Mouse (Mus musculus): ENCODE results near the gene Amigo1.

Gene Amigo1

GRCm38 (mm10) chr3:108186098-108187047 lies at the start of gene Amigo1:
Amigo1 (plus strand) TSS chr3:108186335.
- DNase-seq (ENCODE audit: low spot score in 2 of 2), result no peak

- no peak for DNase-seq (ENCODE audit: low spot score in 2 of 2)
Measured at GRCm38 (mm10) chr3:108139113-108139512, 47.0 kb upstream of the Amigo1 start.

GRCm38 (mm10) chr3:108140786-108141185 lies 45.3 kb upstream of the Amigo1 start:
- no peak for DNase-seq (ENCODE audit: low spot score in 2 of 2)

- DNase-seq (ENCODE audit: low spot score in 2 of 2), result peak; percentile 82 to 85
Measured at GRCm38 (mm10) chr3:108145534-108146445, 40.3 kb upstream of the Amigo1 start, which contains the start of gene Gnai3. Gnai3 (minus strand) TSS chr3:108146146.

- DNase-seq (ENCODE audit: low spot score in 2 of 2), result no peak
Measured at GRCm38 (mm10) chr3:108146671-108147070, 39.5 kb upstream of the Amigo1 start.

GRCm38 (mm10) chr3:108147386-108148235 lies 38.5 kb upstream of the Amigo1 start:
- peak; percentile 79 to 92 for DNase-seq (ENCODE audit: low spot score in 2 of 2)

- no peak for DNase-seq (ENCODE audit: low spot score in 2 of 2)
Measured at GRCm38 (mm10) chr3:108152290-108152689, 33.8 kb upstream of the Amigo1 start.

- DNase-seq (ENCODE audit: low spot score in 2 of 2), result peak; percentile 59 to 63
Measured at GRCm38 (mm10) chr3:108154656-108155055, 31.5 kb upstream of the Amigo1 start, which contains the start of gene Gpr61. Gpr61 (minus strand) TSS chr3:108154882.

GRCm38 (mm10) chr3:108158383-108159037 lies 27.6 kb upstream of the Amigo1 start:
- DNase-seq (ENCODE audit: low spot score in 2 of 2), result peak; percentile 60 to 70

GRCm38 (mm10) chr3:108164091-108164490 lies 22.0 kb upstream of the Amigo1 start:
- DNase-seq (ENCODE audit: low spot score in 2 of 2), result no peak

GRCm38 (mm10) chr3:108164807-108165206 lies 21.3 kb upstream of the Amigo1 start:
- peak; percentile 79 to 90 for DNase-seq (ENCODE audit: low spot score in 2 of 2)

- no peak for DNase-seq (ENCODE audit: low spot score in 2 of 2)
Measured at GRCm38 (mm10) chr3:108165532-108166315, 20.4 kb upstream of the Amigo1 start.

- peak; percentile 37 to 68 for DNase-seq (ENCODE audit: low spot score in 2 of 2)
Measured at GRCm38 (mm10) chr3:108166486-108167211, 19.5 kb upstream of the Amigo1 start.

GRCm38 (mm10) chr3:108167499-108167898 lies 18.6 kb upstream of the Amigo1 start:
- DNase-seq (ENCODE audit: low spot score in 2 of 2), result no peak

GRCm38 (mm10) chr3:108169199-108169598 lies 16.9 kb upstream of the Amigo1 start:
- DNase-seq (ENCODE audit: low spot score in 2 of 2), result no peak

GRCm38 (mm10) chr3:108174672-108175531 lies 11.2 kb upstream of the Amigo1 start:
- DNase-seq (ENCODE audit: low spot score in 2 of 2), result peak in 1 of 2 experiments; percentile 51

- DNase-seq (ENCODE audit: low spot score in 2 of 2), result no peak
Measured at GRCm38 (mm10) chr3:108178756-108179715, 7.1 kb upstream of the Amigo1 start.
